Mouse (Mus musculus) thymus, adult 2 months (tissue): ENCODE data around the gene Dnajb2. TPM values are rescaled to one million over a fixed set of nuclear protein-coding genes. Genes with fewer than 3 reads are reported as not detected.

Source experiments
- DNase-seq: peaks from one replicate; pipeline ENCODE4 v3.0.0; 2021
- H3K27ac ChIP-seq: fragments of 200-500 bp; 2 replicates; pipeline ENCODE4 v1.5.1; 2012; ENCODE audit warnings: low read length, control low read depth; ENCODE audit not compliant: control insufficient read depth, insufficient read depth
- H3K27me3 ChIP-seq: fragments of 200-500 bp; 2 replicates; pipeline ENCODE4 v1.6.1; 2012; ENCODE audit warnings: mild to moderate bottlenecking, low read length, moderate library complexity, mixed read lengths; ENCODE audit not compliant: control insufficient read depth, insufficient read depth
- H3K36me3 ChIP-seq: fragments of 200-500 bp; 2 replicates; pipeline ENCODE4 v1.6.1; 2012; ENCODE audit warnings: mild to moderate bottlenecking, low read length, moderate library complexity; ENCODE audit not compliant: control insufficient read depth, insufficient read depth
- H3K4me1 ChIP-seq: fragments of 200-500 bp; replicated peaks from 2 replicates; pipeline ENCODE4 v1.6.1; 2012; ENCODE audit warnings: low read length; ENCODE audit not compliant: control insufficient read depth, insufficient read depth
- H3K4me3 ChIP-seq: fragments of 200-500 bp; 2 replicates; pipeline ENCODE4 v1.5.1; 2012; ENCODE audit warnings: mild to moderate bottlenecking, low read length, control low read depth, moderate library complexity; ENCODE audit not compliant: control insufficient read depth, insufficient read depth
- CTCF ChIP-seq: fragments of 200-500 bp; IDR thresholded peaks from 2 replicates; pipeline ENCODE4 v1.5.1; 2012; ENCODE audit warnings: mild to moderate bottlenecking, control low read depth, low read length, moderate library complexity, borderline replicate concordance; ENCODE audit not compliant: control insufficient read depth, poor library complexity, insufficient read depth; ENCODE audit errors: extremely low read depth
- POLR2A ChIP-seq: fragments of 200-500 bp; IDR thresholded peaks from 2 replicates; pipeline ENCODE4 v1.6.1; 2012; ENCODE audit warnings: mild to moderate bottlenecking, low read length, control low read depth, moderate library complexity; ENCODE audit not compliant: control insufficient read depth, poor library complexity, insufficient read depth; ENCODE audit errors: extremely low read depth
- WGBS: fragments of 180-500 bp; shearing (Covaris S2); methylation state at CpG from one replicate; pipeline ENCODE4 v1.1.7; 2018; 5-methylcytosine and 5-hydroxymethylcytosine counted together
- polyA plus RNA-seq: library from polyadenylated mRNA; depleted of rRNA; stranded (reverse); fragments of >200 nt; gene quantifications from 2 replicates; pipeline ENCODE4 v1.2.3, GENCODE M21; 2012

Dnajb2 gene
- polyA plus RNA-seq, 1 experiment = 22.3 TPM

DNA sequence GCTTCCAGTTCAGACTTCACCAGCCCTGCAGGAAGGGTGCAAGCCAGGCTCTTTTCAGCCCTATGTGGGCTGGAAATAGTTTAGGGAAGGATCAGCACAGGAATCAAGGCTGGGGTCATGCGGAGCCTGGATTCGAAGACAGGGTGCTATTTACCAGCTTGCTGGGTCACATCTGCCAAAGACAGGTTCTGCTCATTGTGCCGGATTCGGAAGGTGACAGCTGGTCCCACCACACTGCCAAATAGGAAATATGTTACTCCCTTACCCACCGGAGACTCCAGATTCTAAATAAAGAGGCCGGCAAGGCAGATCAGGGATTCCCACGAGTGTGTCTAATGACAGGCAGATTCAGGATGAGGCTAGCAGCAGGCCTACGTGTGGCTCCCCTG, 18.4 kb downstream of the Dnajb2 start:
- Histone ChIP-seq H3K27me3 (no peaks in the 10 kb centered on the region), H3K36me3 (no peaks in the 10 kb centered on the region), H3K4me3 (no peak overlapping the region), H3K4me1 (peaks cover 29% of the 10 kb centered on the region), H3K27ac (no peak overlapping the region)
- TF ChIP-seq CTCF (no peak), POLR2A (no peak)
- no peak for DNase-seq
- 82% methylated on average over 8 of the region's 8 CpGs for WGBS

- peaks cover 26% of the 10 kb centered on the region for H3K4me1 ChIP-seq
- TF ChIP-seq CTCF (no peak), POLR2A (no peak)
- no peaks in the 10 kb centered on the region for H3K36me3 ChIP-seq
- peak; percentile 63 for DNase-seq
- H3K27me3 ChIP-seq = no peaks in the 10 kb centered on the region; the same call in 1 of the 2 replicates
- 24% methylated on average over 10 of the region's 10 CpGs for WGBS
- 0 out of 2 replicates have a peak overlapping the region, but pooled peaks have one; percentile 54 for H3K27ac ChIP-seq
- H3K4me3 ChIP-seq = no peak overlapping the region
Observed at GRCm38 (mm10) chr1:75255516-75256046, 19.4 kb downstream of the Dnajb2 start.

DNA sequence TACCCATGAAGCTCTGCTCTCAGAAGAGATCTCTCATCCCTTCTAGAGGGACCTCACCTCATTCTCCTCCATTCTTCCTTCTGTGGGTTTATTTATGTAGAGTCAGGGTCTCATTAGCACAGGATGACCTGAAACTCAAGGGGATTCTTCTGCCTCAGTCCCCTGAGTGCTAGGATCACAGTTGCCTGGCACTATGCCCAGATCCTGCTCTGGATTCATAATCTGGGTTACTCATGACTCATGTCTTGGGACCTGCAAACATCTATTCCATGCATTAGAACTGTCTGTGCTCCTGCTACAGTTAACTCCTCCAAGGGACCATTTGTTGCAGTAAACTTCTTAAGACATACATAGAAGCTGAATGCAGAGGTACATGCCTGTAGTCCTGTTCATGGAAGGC, 25.1 kb downstream of the Dnajb2 start:
- Histone ChIP-seq H3K4me3 (no peak overlapping the region), H3K36me3 (no peaks in the 10 kb centered on the region), H3K27ac (no peak overlapping the region), H3K27me3 (peaks cover 7% of the 10 kb centered on the region; the same call in 1 of the 2 replicates), H3K4me1 (no peaks in the 10 kb centered on the region)
- DNase-seq = no peak
- TF ChIP-seq CTCF (no peak), POLR2A (no peak)

- H3K4me1 ChIP-seq = no peaks in the 10 kb centered on the region
- TF ChIP-seq CTCF = no peak
- H3K27me3 ChIP-seq = peaks cover 7% of the 10 kb centered on the region; the same call in 1 of the 2 replicates
- DNase-seq = peak; percentile 54
- no peak overlapping the region for H3K4me3 ChIP-seq
- WGBS = 4% methylated on average over 40 of the region's 40 CpGs
- H3K27ac ChIP-seq = no peak overlapping the region
- H3K36me3 ChIP-seq = no peaks in the 10 kb centered on the region
Observed at GRCm38 (mm10) chr1:75262969-75263951, 27.1 kb downstream of the Dnajb2 start.

GRCm38 (mm10) chr1:75264091-75264880, 28.1 kb downstream of the Dnajb2 start, which contains the start of gene Ptprn:
Gene Ptprn, minus strand, starts transcription at chr1:75264502.
- Histone ChIP-seq H3K27me3 (peaks cover 7% of the 10 kb centered on the region; the same call in 1 of the 2 replicates), H3K4me3 (no peak within 1 kb of the TSS), H3K4me1 (no peaks in the 10 kb centered on the region), H3K27ac (no peak within 1 kb of the TSS), H3K36me3 (no peaks in the 10 kb centered on the region)
- no peak for DNase-seq
- no peak for TF ChIP-seq POLR2A
- no peak for TF ChIP-seq CTCF
- WGBS = 23% methylated on average over 32 of the region's 32 CpGs
